ENCODE assay signal across 9 mouse cellular contexts in genomic region chr4:66370557-66371071, GRCm38 (mm10). TPM values are rescaled to one million over a fixed set of nuclear protein-coding genes. Genes with fewer than 3 reads are reported as not detected.
A peak's percentile ranks its signal among the peaks of the same experiment; 100 is the strongest.
DNase-seq lines count a peak whose midpoint lies in the region; ATAC-seq lines count a peak whose summit lies in the region.
"Had no signal": no experiment of that assay in that cellular context is flagged by ENCODE, and none has a peak within 500 bp of the region (broad histone marks: within the 10 kb centered on the region; RNA-seq: fewer than 3 reads in every experiment).

No protein-coding gene starts in this region.

- no peaks in the 10 kb centered on the region for H3K36me3 ChIP-seq in hindbrain, embryonic 13.5 days
- H3K36me3 ChIP-seq in hindbrain, embryonic 10.5 days = no peaks in the 10 kb centered on the region
- H3K36me3 ChIP-seq: neural tube, embryonic 12.5 days had no signal

- no peak overlapping the region for H3K4me2 ChIP-seq in hindbrain, embryonic 13.5 days
- H3K4me2 ChIP-seq: neural tube, embryonic 12.5 days had no signal

- peaks cover 9% of the 10 kb centered on the region for H3K4me1 ChIP-seq in hindbrain, embryonic 13.5 days (replicated peaks)
- 0 out of 2 replicates have a peak, but pooled peaks cover under 1% of the 10 kb centered on the region for H3K4me1 ChIP-seq in hindbrain, embryonic 10.5 days (replicated peaks)
- H3K4me1 ChIP-seq: neural tube, embryonic 12.5 days had no signal

- 0 out of 2 replicates have a peak, but pooled peaks have one; percentile 61 for ATAC-seq in hindbrain, embryonic 13.5 days (ENCODE audit: low FRiP score)
- peak; percentile 36; the same call in 1 of the 2 replicates for ATAC-seq in cerebellum, adult (ENCODE audit: insufficient number of reproducible peaks, low FRiP score, low TSS enrichment)

- 65% methylated on average over 3 of the region's 3 CpGs for WGBS in hindbrain, embryonic 13.5 days
- 74% methylated on average over 3 of the region's 3 CpGs for WGBS in hindbrain, embryonic 10.5 days

- no peak for DNase-seq in hindbrain, embryonic 10.5 days (ENCODE audit: low spot score)
- peak; percentile 1 to 5 for DNase-seq in heart, postnatal 36 days
- DNase-seq in left cerebral cortex, postnatal 4 days = peak; percentile 18
- no peak for DNase-seq in spleen, adult 12 weeks (ENCODE audit: low spot score)
- DNase-seq in thymus, postnatal 14 days = no peak
- DNase-seq in testis, postnatal 10 days (ENCODE audit: low spot score) = no peak

- no peaks in the 10 kb centered on the region for H3K27me3 ChIP-seq in hindbrain, embryonic 13.5 days
- no peaks in the 10 kb centered on the region for H3K27me3 ChIP-seq in hindbrain, embryonic 10.5 days (ENCODE audit: insufficient read depth, poor library complexity, severe bottlenecking)
- H3K27me3 ChIP-seq: neural tube, embryonic 12.5 days had no signal

- H3K4me3 ChIP-seq in hindbrain, embryonic 13.5 days = no peak overlapping the region
- H3K4me3 ChIP-seq in hindbrain, embryonic 10.5 days = no peak overlapping the region
- H3K4me3 ChIP-seq: neural tube, embryonic 12.5 days had no signal

- no peaks in the 10 kb centered on the region for H3K9me3 ChIP-seq in hindbrain, embryonic 13.5 days
- H3K9me3 ChIP-seq in hindbrain, embryonic 10.5 days = no peaks in the 10 kb centered on the region
- H3K9me3 ChIP-seq: neural tube, embryonic 12.5 days had no signal

- no peak overlapping the region for H3K9ac ChIP-seq in hindbrain, embryonic 13.5 days
- H3K9ac ChIP-seq: neural tube, embryonic 12.5 days had no signal

- H3K27ac ChIP-seq in hindbrain, embryonic 13.5 days = peak overlapping the region; percentile 40; the same call in 1 of the 2 replicates
- H3K27ac ChIP-seq in hindbrain, embryonic 10.5 days = no peak overlapping the region
- H3K27ac ChIP-seq: neural tube, embryonic 12.5 days had no signal

- intact Hi-C loops in heart, postnatal 36 days (cut with DNase I) = no loop called here
- intact Hi-C loops in left cerebral cortex, postnatal 4 days (cut with DNase I) = no loop called here

RNA-seq across cellular contexts. Expression of gene Astn2, which starts 33.8 kb away (rescaled TPM):
- 2.9 and 3.1 TPM in 2 replicates for polyA plus RNA-seq in hindbrain, embryonic 13.5 days (2015; fragmentation: Nextera tagmentation; extraction: Ambion mirVana)
- polyA plus RNA-seq in hindbrain, embryonic 10.5 days (2016; fragmentation: Nextera tagmentation; extraction: Ambion mirVana) = 0.56 and 0.77 TPM in 2 replicates
- under 1 TPM; 0.72 to 0.81 TPM for total RNA-seq in heart, postnatal 36 days (2021)
- 10 to 100 TPM; 23.1 to 25.8 TPM for total RNA-seq in left cerebral cortex, postnatal 4 days (2021)

Comparison
In these comparisons a context has a peak if more than half of its experiments do, and no peak if none do; other contexts are left out.
1. DNase-seq: peak in heart, postnatal 36 days (2 of 2) and left cerebral cortex, postnatal 4 days (single experiment); none in hindbrain, embryonic 10.5 days (single experiment), spleen, adult 12 weeks (single experiment), thymus, postnatal 14 days (single experiment) and testis, postnatal 10 days (single experiment).
2. RNA of gene Astn2, which starts 33.8 kb away (total RNA-seq): 23.1 to 25.8 TPM in left cerebral cortex, postnatal 4 days; 0.72 to 0.81 TPM in heart, postnatal 36 days; every median in the first group is over 10 times any median in the second.